Mouse (Mus musculus) megakaryocyte progenitor cell, adult 5-6 weeks (primary cell): ENCODE measurements around the gene Ip6k3. TPM values are rescaled to one million over a fixed set of nuclear protein-coding genes. Genes with fewer than 3 reads are reported as not detected.
A peak's percentile ranks its signal among the peaks of the same experiment; 100 is the strongest.

Experiments used
- ATAC-seq: replicated peaks from 2 replicates; pipeline ENCODE4 v1.8.0; 2016; ENCODE audit warnings: mild to moderate bottlenecking, moderate TSS enrichment, inconsistent platforms; ENCODE audit not compliant: poor library complexity
- total RNA-seq, 2 experiments: library from RNA; stranded (forward) in 1 of 2; stranded (reverse) in 1 of 2; fragments of 157-497, 149-512 nt in 1 of 2; fragments of 200-1000 nt in 1 of 2; gene quantifications; 2 replicates each; pipeline versions ENCODE4 v1.2.3 to v1.2.4; 2015 to 2017

The Ip6k3 gene
- total RNA-seq, 2 experiments from 2014 or later, result not detected

GRCm38 (mm10) chr17:27125669-27126202 is 41.9 kb downstream of the Ip6k3 start:
- no peak for ATAC-seq

- ATAC-seq, result peak; percentile 90
Measured at GRCm38 (mm10) chr17:27125185-27125584, 42.4 kb downstream of the Ip6k3 start.

- no peak for ATAC-seq
Measured at GRCm38 (mm10) chr17:27123813-27124375, 43.7 kb downstream of the Ip6k3 start.

GRCm38 (mm10) chr17:27123103-27123502 is 44.5 kb downstream of the Ip6k3 start:
- no peak for ATAC-seq

GRCm38 (mm10) chr17:27122701-27123100 is 44.9 kb downstream of the Ip6k3 start:
- no peak for ATAC-seq

GRCm38 (mm10) chr17:27121781-27122180 is 45.8 kb downstream of the Ip6k3 start:
- no peak for ATAC-seq

GRCm38 (mm10) chr17:27121266-27121665 is 46.3 kb downstream of the Ip6k3 start:
- ATAC-seq, result no peak

GRCm38 (mm10) chr17:27120561-27121024 is 47.0 kb downstream of the Ip6k3 start:
- ATAC-seq, result no peak

- no peak for ATAC-seq
Measured at GRCm38 (mm10) chr17:27119954-27120353, 47.6 kb downstream of the Ip6k3 start.

- no peak for ATAC-seq
Measured at GRCm38 (mm10) chr17:27119540-27119895, 48.1 kb downstream of the Ip6k3 start.

- ATAC-seq, result peak; percentile 65
Measured at GRCm38 (mm10) chr17:27118676-27119539, 48.7 kb downstream of the Ip6k3 start.

GRCm38 (mm10) chr17:27110072-27110471 is 57.5 kb downstream of the Ip6k3 start:
- ATAC-seq, result no peak

GRCm38 (mm10) chr17:27107936-27108335 is 59.7 kb downstream of the Ip6k3 start:
- ATAC-seq, result no peak

- ATAC-seq, result peak; percentile 67
Measured at GRCm38 (mm10) chr17:27106745-27107144, 60.9 kb downstream of the Ip6k3 start.

GRCm38 (mm10) chr17:27105698-27106470 is 61.7 kb downstream of the Ip6k3 start:
- ATAC-seq, result peak; percentile 51

GRCm38 (mm10) chr17:27101675-27102074 is 65.9 kb downstream of the Ip6k3 start:
- no peak for ATAC-seq

- no peak for ATAC-seq
Measured at GRCm38 (mm10) chr17:27095690-27096089, 71.9 kb downstream of the Ip6k3 start.
